Mouse (Mus musculus): ENCODE data around the gene Hnrnpdl.

GRCm38 (mm10) chr5:100071541-100071940 is 32.1 kb upstream of the Hnrnpdl start:
- TF ChIP-seq CTCF (IDR thresholded peaks at IDR 0.05; ENCODE audit: control insufficient read depth, insufficient read depth, insufficient read length) (no peak), MAX (IDR thresholded peaks at IDR 0.05) (no peak), USF1 (IDR thresholded peaks at IDR 0.05; ENCODE audit: low read depth) (no peak)

Measured in C2C12 (cell line).